Mouse (Mus musculus): ENCODE measurements around the gene Tuba3b.

Gene Tuba3b

DNA sequence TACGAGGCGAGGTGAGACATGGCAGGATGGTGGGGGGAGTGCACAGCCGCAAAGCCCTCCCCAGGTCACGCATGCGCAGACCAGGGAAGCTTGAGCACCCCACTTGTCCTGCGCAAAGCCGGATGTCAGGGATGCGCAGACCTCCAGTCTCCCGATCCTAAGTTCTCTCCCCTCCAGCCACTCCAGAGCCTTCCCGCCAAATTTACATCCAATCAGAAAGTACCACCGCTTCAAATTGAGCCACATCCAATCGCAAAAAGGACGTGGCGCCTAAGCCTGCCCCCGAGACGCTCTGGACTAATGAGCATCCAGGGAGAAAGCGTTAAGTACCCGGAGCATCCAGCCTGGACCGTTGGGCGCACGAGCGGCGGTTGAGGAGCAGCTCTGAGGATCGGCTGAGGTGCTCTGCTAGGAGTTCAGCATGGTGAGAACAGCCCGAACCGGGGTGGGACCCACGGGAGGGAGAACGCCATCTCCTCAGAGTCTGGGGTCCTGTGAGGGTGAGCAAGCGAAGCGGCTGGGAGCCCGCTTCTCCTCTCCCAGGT, at the start of gene Tuba3b:
Gene Tuba3b, plus strand, starts transcription at position 92 of the 545 bp plus-strand sequence.
- DNase-seq = no peak

DNA sequence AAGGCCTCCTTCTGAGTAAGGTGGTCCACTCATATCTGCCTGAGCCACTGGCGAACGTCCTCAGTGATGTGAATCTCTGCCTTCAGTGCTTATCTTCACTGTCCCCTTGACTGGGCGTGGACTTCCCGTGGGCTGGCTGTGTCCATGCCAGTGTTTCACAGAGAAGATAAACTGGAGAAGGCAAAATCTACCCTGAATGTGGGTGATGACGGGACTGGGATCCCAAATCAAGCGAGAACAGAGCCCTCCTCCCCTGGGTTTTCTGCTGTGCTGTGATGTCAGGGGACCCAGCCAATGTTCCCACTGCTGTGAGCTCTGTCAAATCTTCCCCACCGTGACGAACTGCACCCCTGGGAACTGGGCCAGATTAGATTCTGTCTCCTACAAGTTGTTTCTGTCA, 48.3 kb upstream of the Tuba3b start:
- no peak for DNase-seq

- no peak for DNase-seq
These were observed 47.7 kb upstream of the Tuba3b start for GRCm38 (mm10) chr6:145567832-145568231.

DNA sequence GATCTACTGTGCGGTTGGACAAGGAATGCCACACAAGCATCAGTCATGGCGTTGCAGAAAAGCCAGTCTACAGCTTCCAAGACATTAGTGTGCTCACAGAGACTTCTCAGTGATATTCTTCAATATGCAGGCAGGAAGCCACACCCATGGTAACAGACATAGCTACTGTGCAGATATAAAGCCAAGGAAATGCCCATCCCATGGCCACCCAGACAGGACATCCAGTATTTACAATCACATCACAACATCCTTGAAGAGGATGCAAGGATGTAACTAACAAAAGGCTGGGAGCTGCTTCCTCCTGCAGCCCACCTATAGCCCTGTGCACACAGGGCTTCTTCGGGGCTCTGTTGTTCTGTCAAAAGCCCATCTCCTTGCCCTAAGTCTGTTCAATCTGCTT, 46.9 kb upstream of the Tuba3b start:
- DNase-seq = no peak

DNA sequence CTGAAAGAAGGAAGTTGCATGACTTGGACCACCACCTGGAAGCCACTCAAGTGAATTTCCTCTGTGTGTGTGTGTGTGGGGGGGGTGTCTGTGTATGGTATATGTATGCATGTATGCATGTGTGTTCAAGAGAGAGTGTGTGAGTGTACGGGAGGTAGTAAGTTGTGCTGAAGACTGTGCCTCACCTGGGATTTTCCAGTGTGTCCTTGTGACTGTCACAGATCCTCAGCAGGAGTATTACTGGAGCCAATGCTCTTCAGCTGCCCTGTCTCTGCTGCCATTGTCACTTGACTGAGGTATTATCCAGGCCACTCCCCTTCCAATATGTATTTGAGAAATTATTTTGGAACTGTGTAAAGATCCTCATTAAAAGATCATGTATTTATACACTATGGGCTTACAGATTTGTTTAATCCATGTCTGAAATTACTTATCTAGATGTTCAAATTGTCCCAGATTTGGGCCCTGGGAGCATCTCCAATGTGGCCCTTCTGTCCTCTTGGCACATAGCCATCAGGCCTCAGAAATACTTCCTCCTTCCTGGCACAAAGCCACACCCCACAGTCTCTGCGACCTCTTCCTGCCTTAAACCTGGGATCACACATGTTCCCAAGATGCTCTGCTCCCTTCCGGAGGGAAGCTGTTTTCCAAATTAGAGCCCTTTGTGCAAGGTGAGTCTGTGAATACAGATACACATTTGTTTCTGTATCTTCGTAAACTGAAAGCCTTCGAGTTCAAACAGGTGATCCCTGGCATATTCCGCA, 42.1 kb upstream of the Tuba3b start:
- no peak for DNase-seq

DNA sequence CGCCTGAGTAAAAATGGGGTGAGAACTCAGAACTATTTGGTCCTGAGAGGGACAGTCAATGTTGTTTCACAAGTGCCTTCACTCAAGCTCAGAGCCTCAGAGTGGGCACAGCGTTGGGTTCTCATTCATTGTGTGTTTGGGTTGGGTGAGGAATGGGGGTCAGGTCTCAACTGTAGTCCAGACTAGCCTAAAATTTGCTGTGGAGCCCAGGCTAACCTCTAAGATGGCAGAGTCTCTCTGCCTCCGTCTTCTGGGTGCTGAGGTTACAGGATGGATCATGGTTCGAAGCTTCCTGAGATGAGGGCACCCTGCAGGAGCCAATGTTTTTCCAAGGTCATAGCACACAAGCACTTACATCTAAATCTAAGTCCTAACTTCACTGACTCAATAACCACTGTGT, 38.8 kb upstream of the Tuba3b start:
- DNase-seq = no peak

DNA sequence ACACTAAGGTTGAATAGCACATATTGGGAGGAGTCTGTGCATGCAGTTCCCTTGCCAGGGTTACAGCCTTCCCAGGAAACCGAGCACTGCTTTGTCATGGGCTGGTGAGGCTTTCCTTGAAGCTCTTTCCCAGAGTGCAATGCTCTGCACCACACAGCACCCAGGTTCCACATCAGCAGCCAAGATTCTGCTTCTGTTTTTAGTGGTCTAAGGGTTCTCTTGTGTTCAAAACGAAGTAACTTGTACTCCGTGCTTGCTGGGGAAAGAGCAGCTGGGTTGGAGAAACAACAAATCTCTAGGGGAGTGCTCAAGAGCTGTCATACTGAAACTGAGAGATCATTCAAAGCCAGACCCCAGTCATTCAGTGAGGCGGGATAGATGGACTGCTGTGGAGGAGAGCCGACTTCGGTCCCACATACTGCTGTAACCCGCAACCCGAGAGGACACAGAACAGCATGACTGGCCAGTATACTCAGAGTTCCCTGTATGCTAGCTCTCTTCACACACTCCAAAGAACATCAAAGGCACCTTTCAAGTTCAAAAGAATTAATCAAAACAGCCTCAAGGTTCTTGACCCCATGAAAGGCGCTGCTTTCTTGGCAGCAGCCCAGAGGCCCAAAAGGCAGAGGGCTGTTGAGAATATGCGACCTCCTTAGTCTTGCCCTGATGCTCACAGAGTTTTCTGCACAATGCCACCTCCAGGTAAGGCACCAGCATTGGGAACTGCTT, 36.9 kb upstream of the Tuba3b start:
- no peak for DNase-seq

DNA sequence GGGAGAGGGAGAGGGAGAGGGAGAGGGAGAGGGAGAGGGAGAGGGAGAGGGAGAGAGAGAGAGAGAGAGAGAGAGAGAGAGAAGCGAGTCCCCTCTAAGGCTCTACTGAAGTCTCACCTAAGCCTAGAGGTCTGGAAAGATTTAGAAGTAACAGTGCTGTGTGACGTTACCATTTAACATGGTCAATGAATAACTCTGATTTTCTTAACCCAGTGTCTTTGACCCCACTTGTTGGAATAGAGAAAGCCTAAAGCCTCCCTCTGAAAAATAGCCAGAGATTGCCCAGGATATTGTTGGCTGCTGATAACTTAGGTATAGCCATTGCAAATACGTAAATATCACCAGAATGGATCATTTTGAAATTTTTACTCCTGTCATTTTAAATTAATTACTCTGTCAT, 35.8 kb upstream of the Tuba3b start:
- DNase-seq = no peak

DNA sequence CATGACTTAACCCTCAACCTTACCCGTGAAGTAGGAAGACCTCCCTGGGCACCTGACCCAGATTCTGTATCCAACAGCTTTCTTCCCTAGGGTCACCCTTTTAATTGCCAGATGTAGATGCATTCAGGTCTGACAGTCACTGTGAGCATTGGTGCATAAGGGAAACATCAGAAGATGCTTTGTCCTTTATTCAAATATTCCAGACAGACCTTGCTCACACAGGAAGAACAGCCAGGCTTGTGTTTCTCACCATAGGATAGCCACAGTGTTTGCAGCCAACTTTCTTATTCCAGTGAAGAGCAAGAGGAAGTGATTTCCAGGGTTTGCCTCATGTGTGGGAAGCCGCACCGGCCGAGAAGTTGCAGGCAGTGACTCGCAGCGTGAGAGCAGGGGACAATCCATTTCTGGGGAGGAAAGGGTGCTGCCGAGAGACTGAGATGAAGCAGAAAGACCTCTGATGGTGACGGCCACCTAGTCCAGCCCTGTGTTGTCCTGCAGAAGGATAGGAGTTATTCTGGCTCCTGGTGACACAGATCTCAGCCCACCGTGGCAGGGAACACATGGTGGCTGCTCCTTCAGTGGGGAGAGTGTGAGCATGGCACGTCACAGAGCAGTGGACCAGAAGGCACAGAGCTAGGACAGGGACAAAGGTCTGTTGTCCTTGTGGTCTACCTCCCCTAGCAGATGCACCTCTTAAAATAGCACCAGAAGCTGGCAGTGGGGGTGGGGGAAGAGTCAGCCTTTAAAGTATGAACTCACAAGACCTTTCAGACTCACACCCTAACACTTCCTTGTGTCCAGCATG, 34.0 kb upstream of the Tuba3b start:
- DNase-seq = no peak

DNA sequence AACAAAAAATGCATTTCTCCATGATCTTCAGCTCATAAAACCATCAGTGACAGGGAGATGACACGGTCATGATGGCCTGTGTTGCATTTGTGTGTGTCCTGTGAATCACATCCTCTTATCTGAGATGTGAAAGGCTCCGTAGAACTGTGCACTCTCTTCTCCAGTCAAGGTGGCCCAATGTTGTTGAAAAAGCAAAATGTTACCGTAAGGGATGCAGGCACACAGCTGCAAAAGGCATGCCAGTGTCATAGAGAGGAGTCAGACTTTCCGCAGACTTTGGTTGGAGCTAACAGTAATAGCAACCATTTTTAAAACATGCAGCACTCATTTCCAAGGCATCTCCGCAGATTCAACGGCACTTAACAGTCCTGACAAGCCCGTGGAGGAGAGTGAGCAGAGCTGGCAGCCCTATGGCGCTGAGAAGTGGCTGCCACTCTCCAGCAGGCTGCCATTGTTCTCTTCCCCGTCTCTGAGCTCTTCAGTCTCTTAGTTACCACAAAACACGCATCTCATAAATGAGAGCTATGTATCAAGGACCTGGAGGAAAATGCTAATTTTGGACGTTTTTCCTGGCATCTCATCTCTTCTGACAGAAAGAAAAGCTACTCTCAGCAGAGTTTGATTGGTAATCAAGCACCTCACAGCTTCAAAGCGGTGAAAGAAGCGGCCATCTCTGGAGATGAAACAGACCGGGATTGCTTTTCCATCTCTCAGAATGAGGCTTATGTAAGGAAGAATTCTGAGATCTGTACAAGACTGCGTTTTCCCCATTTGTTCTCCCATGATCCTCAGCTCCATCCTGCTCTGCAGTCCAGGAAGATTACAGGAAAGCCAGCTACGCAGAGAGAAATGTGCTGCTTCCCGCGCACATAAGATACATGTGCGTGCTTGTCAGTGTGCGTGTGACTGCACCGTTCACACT, 30.2 kb upstream of the Tuba3b start:
- DNase-seq = no peak

GRCm38 (mm10) chr6:145590501-145591293, 24.9 kb upstream of the Tuba3b start:
- no peak for DNase-seq

DNA sequence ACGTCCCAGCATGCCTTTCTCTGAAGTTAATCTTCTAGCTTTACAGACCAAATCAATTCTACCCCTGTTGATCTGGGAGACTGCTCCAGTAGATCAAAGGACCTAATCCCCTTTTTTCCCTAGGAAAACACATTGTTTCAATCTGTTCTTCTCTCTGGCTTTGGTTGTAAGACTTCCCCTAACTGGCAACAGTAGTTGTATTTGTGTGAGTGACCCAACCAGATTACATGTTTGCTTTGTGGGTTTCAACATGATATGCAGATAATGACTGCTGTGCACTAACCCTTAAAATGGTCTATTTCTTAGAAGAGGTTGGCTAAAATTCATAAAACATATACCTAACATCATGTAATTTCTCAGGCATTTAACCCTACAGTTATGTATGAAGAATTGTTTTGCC, 24.0 kb upstream of the Tuba3b start:
- no peak for DNase-seq

DNA sequence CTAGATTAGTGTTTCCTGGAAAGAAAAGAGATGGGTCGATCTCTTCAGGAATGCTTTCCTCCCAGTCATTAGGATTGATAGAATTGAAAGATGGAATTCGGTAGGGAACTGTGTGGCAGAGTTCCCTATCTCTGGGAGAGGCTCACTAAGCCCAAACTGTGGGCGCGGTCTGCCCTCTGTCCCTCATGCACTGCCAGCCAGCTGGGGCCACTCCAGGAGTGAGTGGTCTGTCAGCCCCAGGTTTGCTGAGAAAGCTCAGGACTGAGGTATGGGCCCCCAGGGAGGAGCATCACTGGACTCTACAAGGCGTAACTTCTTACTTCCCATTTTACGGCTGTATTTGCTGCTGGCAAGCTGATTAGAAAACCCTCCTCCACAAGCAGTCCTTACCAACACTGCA, 23.5 kb upstream of the Tuba3b start:
- no peak for DNase-seq

- no peak for DNase-seq
These were observed 23.0 kb upstream of the Tuba3b start for GRCm38 (mm10) chr6:145592531-145592998.

DNA sequence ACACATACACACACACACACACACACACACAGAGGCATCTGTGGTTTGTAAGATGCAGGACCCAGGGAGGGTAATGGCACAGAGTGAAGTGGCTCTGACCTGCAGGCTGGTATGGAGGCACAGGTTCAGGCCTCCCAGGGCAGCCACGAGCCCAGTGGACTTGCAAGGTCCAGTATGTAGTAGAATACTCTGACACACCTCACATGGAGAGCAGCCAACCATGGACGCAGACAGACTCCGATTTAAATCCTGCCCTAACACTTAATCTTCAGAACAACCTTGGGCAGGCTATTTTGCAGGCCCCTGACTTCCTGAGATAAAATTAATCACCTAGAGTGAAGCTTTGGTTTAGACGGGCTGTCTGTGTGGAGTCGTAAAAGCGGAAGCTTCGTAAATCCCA, 21.6 kb upstream of the Tuba3b start:
- no peak for DNase-seq

DNA sequence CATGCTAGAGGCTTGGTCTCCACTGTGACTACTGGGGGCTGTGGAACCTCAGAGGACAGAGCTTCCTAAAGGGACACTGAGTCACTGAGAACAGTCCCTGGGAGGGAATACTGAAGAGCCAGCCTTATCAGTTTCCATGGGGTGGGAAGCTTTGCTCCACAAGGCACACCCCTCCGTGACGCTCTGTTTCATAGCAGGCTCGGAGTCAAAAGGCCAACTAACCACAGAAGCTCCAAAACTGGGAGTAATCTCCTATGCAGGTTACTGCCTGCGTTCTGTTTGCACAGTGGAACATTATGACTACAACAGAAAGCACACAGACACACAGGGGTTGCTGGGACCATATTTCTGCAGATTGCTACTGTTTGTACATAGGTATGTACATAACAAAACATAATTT, 19.7 kb upstream of the Tuba3b start:
- no peak for DNase-seq

GRCm38 (mm10) chr6:145598794-145599555, 16.6 kb upstream of the Tuba3b start:
- DNase-seq = no peak

DNA sequence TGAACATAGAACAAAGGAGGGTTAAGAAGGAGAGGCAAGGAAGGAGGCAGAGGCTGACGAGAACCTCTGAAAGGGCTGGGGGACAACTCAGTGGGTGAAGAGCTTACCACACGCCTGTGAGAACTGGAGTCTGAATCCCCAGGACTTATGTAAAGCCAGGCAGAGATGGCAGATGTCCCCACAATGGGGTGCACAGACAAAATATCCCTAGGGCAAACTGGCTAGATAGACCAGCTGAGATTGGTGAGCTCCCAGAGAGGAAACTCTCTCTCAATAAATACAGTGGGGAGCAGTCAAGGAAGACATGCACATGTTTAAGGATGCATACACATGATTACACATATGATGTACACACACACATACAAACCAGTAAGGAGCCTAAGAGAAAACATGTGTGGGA, 11.4 kb upstream of the Tuba3b start:
- no peak for DNase-seq

DNA sequence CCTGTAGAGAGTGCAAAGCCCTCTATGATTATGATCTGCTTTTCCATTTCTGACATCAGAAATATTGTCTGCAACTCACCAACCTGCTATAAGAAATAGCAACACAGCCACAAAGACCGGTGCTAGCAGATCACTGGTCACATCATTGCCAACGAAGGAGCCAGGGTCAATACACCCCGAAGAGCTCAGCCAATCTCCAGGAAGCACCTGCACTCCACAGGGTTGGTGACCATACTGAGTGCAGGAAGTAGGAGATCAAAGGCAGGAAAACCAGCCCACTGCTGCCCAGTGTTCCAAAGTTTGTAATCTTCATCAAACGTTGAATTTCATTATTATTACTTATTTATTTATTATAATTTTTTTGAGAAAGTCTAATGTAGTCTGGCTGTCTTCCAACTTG, 10.9 kb upstream of the Tuba3b start:
- no peak for DNase-seq

DNA sequence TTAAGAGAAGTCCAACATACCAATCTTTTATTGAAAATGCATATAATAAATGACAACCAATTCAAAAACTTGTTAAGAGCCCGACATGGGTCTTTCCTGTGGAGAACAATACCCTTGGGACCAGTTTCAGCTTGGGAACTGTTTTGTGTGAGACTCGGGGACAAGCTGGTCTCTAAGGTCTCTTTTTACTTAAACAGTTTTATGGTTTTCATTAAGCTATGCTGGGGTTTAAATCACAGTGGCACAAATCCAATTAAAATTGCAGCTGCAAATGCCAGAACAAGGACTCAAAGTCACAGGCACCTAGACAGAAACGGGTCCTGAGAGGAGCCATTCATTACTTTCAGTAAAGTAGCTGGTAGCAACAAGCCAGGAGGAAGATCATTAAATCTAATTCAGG, 10.4 kb upstream of the Tuba3b start:
- DNase-seq = no peak
